Mouse (Mus musculus) adrenal gland, postnatal 14 days (tissue): ENCODE measurements at regions not wholly inside any gene's neighbourhood (a gene's known extent, or its start where the extent isn't known, plus 50 kb on each side); places are given as distances from the start of the nearest gene placed in this dataset.

Source experiments
- DNase-seq: peaks from one replicate; pipeline ENCODE4 v3.0.0; 2021; ENCODE audit warnings: mixed read lengths

DNA sequence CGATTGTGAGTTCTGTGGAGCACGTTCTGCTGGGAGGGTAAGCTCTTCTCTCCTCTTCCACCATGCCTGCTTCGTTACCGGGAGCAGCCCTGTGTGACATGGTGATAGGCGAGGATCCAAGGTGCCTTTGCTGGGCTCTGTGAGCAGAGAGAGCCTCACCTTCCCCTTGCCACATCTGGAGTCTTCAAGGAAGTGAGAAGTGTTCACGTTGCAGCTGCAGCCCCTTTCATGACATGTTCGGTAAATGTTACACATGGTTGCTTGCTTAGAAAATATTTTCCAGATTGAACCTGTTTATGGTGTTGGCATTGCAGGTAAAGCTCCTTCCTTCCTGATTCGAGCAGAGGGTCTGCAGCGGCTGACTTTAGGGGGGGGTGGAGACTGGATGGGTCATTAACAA lies 244.0 kb downstream of the Ttll7 start:
- DNase-seq: no peak

DNA sequence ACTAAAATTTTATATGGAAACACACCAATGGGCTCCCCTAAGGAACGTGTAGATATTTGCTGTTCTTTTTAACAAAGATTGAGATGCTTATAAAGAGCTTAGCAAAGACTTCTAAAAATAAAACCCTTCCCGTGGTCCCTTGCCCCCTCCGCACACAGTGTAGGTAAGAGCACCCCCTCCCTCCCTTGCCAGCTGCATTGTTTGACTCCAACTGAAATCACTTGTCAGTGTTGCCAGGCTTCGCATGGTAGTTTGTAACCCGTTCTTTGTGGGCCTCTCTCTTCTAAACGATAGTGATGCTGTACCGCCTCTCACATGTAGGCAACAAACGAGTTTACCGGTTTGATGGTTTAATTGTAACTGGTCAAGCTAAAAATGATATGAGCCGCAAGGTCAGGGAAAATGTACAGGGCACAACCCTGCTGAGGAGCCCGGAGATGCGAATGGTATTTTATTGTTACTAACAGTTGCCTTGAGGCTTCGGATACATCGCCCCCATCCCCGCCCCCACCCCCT lies 246.0 kb downstream of the Ttll7 start:
- no peak for DNase-seq

DNA sequence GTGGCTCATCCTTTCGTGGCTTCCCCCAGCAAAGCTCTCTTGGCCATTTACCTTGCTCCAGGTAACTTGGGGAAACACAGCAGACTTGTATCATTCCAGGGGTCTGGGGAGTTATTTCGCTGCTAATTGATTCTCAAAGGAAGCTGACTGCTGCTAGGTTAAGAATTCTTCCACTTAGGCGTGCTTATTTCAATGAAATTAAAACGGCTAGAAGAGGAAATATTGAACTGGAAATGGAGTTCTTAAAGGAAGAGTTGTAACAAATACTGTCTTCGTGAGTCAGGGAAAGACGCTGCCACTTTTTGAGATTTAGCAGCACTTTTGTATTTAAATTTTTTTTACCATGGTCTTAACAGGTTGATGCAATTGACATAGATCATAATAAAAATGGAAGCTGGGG lies 246.4 kb downstream of the Ttll7 start:
- DNase-seq: no peak

DNA sequence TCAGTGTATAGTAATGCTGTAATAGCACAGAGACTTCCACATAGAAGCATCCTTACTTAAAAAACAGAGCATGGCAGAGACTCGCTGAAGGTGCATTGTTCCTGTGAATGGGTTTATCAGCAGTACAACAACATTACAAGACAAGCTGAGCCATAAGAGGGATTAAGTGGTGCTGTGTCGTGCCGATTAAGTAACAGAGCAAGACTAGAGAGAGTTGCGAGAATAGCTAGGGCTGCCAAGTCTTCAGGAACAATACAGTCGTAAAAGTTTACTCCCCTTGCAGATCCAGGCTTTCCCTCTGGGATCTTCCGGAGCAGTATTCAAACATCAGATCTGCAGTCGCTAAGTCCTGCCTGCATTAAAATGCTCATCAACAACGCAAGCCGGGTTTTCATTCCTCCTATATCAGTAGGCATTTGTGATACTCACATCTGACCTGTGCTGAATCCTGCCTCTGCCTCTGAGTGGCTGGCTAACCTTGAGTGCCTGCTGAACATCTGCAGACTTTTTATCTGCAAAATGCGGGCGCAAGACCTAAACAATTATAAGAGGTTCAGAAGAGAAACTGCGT lies 247.1 kb downstream of the Ttll7 start:
- no peak for DNase-seq

DNA sequence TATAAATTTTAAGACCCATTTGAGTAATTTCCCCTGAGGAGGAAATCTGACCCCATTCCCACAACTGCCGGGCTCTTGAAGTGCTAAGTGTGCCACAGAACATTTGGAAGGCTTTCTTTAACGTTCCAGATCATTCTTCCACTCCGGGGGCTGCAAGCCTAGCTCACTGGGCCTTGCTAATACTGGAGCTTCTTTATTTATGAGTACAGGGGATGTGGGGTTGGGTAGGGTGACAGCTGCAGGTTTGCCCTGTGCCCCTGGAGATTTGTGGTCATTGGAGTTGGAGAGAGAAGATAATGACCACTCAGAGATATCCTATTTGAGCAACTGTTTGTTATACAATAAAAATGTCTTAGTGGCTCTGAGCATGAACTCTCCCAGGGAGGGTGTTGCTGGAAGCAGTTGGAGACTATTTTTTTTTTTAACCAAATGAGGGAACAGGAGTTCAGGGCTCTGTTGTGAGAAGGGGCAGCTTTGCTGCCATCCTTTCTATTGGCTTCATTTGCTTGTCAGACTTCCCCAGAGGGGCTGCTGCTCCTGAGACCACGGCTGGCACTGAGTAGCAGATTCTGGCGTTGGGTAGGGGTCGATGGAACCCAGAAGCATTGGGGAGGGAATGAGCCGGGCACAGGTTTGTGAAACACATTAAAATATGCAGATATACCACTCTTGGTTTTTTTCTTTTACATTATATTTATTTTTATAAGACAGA lies 249.0 kb downstream of the Ttll7 start:
- DNase-seq: no peak

DNA sequence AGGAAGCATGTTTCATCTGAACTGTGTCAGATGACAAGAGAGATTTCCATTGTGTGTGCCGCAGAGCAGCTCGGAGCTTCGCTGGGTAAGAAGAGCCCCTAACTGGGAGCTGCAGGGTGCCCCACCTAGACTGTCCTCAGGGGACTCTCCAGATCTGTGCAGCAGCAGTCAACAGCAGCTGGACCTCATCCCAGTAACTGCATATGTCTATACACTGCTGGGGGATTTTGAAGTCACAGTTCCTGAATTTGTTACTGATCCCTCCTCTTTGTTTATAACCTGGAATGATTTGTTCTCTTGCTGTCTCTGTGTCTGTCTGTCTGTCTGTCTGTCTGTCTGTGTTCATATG lies 249.6 kb downstream of the Ttll7 start:
- DNase-seq: no peak

DNA sequence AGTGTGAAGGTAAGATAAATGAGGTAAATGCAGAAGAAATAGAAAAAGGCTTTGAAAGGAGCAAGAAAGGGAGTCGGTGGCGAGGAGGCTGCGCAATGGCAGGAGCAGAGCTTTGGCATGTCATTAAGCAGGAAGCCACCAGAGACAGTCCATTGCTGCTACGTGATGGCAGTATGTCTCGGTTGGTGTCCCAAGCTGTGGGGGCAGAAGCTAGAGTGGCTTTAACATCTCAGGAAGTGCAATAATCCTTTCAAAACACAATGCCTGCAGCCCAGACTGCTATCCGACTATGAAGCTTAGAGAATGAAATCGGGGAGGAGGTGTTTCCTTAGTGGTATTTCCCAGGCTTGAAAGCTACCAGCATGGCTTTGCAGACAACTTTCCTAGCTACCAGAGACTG lies 251.3 kb downstream of the Ttll7 start:
- DNase-seq: no peak

DNA sequence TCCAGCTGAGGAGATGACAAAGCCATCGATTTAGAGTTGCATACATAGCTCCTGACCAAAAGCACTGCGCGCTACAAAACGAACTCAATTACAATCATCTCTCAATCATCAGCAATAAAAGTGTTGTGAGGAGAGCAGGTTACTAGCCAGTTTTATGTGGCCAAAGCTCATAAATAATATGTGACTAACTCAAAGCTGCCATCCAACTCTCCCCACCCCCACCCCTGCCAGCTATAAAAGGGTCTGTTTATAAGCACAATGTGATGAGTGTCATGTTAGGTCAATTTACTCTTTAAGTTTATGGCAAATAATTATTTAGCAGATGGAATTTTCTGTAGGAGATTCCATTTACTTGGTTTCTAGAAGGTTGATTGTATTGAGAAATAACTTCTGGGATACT lies 265.4 kb downstream of the Ttll7 start:
- no peak for DNase-seq

DNA sequence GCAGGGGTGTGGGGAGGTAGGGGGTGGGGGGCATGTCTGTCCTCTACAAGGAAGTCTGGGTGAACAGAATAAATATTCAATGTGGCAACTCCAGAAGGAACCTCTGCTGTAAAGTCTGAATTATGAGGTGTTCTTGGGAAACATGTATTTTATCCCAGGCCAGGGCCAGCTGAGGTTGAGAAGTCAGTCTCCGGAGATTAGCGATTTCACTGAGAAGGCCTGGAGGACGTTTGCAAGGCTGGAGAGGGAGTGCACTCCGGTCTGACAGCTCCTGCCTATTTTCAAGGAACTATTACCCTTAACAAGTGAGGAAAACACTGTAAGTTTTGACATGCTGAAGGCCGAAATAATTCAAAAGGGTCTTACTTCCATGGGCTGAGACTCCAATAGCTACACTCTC lies 265.9 kb downstream of the Ttll7 start:
- peak; percentile 43 for DNase-seq

DNA sequence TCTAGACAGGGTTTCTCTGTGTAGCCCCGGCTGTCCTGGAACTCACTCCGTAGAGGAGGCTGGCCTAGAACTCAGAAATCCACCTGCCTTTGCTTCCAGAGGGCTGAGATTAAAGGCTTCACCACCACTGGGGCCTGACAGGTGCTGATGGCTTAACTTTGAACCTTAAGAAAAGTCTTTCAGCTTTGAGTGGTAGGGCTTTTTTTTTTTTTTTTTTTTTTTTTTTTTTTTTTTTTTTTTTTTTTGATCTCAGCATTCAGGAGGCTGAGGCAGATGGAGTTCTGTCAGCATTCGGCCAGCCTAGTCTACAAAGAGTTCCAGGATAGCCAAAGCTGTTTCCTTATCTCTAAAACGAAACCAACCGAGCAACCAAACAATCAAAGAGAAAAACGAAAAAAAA lies 266.5 kb downstream of the Ttll7 start:
- DNase-seq: no peak

DNA sequence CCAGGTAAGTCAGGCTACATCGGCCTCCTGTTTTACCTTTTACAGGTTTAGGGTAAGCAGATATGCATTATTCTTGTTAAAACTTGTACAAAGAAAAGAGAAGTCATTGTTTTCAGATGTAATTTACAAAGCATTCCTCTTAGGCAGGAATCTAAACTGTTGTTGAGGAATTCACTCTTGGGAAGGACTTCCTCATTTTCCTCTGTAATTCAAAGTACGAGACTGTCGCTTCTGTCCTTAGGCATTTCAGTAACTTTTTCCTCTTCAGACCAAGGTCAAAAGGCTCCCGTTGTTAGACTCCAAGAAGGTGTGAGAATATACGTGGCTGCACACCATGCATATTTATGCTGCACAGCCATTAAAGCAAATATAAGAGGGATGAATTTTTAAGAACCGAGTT lies 269.7 kb downstream of the Ttll7 start:
- DNase-seq: no peak

DNA sequence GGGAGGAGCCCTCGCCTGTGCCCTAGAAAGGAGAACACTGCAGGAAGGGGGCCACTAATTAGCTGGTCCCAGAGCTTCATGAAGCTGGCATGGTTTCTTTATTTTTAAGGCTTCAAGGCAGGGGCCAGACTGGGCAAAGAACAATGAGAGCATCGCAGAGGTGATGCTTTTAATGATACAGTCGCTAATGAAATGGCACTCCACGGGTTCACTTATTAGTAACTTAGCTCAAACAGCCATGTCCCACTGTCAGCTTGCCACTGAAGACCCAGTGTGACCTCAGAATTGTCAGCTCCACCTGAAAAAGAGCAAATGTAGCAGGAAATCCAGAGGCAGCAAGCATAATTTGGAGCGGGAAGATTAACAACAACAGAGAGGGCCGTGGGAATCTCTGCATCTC lies 275.6 kb downstream of the Ttll7 start:
- no peak for DNase-seq

DNA sequence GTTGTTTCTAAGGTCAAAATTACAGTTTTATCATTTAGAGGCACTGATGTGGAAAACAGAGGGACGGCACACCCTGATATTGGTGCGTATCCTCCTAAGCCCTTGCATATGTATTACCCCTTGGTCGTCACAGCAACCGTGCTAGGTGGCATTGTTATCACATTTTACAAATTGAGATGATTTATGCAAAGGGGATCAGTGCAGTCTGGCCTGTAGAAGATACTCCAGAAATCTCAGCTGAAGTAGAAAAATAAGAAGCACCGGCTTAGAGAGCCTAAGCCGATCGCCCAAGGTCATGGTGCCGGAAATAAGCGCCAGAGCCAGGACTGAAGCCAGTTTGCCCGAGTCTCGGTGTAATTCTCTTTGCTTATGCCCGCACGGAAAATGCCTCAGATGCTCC lies 280.7 kb downstream of the Ttll7 start:
- DNase-seq: peak; percentile 21

DNA sequence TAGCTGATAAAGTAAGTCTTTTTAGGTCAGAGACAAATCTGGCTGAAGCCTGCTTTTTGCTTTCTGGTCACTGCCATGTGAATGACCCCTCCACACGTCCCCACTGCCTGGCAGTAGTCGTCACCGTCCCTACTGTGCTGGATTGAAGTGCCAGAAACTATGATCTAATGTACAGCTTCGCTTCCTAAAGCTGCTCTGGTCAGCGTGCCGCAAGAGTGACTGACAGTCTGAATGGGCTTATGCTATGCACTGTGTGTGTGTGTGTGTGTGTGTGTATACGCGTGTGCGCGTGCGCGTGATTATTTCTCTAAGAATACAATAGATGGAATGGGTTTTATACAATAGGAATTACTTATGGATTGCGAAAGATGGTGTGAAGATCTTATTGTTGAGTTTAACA lies 281.2 kb downstream of the Ttll7 start:
- DNase-seq: no peak

DNA sequence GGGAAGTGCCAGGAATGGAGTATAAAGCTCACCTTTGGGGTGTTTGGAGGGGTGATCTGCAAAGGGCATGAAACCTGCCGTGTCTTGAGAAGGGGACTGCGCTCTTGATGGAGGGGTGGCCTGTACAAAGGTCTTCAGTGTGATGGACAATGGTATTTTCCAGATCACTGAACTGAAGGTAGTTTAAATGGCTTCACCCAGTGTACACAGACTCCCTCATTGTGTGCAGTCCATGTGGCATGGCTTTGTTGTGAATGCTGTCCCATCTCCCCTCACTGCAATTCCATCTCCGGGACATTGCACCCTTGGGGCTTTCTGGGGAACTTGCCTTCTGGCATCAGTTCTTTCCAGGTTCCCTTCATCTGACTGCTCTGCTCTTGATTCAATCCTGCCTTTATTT lies 288.2 kb downstream of the Ttll7 start:
- no peak for DNase-seq

DNA sequence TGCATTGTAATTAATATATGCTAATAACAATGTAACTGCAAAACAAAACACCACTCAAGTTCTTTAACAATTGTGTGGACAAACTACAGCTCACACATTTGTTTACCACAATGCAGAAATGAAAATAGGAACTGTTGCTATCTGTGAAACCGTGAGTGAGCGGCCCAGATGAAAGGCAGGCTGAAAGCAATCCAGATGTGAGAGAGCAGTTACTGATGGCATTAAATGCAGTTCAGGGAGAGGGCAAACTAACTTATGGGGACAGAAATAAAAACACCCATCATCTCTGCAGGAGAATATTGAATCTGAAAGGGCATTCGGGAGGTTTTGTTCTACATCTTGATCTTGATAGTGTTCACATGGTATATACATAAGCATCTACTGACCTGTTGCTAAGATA lies 301.3 kb downstream of the Ttll7 start:
- no peak for DNase-seq

DNA sequence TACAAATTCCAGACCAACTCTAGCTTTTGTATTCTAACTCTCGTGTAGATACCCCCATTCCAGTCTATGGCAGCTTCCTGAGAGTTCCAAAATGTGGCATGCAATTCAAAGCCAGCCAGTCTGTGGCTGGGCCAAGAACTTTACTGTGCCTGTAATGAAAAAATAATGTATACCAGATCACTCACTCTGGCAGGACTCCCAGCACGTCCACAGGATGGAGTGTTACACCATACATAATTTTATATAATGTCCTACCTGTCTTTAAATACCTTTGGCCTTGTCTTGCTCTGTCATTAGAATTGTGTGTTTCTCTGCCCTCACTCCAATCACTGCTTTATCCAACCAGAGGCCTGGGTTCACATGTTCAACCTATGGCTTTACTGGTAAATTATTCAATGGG lies 301.8 kb downstream of the Ttll7 start:
- DNase-seq: no peak

DNA sequence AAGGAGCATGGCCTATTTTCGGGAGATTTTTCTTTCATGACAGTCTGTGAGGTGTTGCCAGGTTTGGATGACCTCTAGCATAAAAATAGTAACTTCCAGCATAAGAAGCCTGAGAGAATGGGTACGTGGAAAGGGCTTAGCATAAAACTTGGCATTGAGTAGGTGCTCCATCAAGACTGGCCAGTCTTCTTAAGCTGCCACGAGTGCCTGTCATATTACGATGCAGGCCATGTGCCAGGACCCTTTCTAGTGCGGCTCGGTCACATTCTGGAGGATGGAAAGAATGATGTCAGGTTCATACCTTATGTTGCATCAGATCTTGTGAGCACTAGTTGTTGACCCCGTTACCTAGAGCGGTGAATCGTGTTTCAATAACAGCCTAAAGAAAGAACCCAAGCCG lies 311.0 kb downstream of the Ttll7 start:
- no peak for DNase-seq

DNA sequence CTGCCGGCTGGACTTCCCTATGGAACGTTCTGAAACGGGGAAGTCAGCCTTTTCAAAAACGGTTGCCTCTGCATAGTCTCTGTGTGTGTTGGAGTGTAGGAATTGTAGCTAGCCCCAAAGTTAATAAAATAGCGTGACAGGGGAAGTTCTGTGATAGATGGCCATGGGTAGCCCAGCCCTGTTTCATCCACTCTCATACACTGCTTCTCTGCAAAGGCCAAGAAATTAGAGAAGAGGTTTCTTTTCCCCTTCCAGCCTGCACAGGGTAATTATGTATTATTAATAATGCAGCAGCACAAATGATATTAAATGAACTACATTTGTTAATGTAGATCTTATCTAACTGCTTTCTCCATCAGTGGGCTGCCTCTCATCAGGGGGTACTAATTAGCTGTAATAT lies 311.4 kb downstream of the Ttll7 start:
- DNase-seq: no peak

DNA sequence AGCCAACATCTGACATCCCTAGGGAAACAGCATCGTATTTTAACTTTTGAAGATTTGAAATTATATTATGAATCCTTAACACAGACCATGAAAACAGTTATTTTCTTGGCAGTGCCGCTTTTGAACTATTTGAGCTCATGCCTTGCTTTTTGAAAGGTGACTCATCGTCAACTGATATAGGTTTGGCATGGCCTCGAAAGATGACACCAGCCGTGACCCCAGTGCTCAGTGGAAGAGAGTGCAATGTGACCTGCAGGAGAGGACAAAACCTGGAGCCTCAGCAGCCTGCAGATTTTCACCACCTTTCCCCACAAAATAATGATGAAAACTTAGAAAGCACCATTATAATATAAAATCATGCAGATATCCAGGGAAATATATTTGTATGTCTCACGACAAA lies 312.8 kb downstream of the Ttll7 start:
- DNase-seq: peak; percentile 48

DNA sequence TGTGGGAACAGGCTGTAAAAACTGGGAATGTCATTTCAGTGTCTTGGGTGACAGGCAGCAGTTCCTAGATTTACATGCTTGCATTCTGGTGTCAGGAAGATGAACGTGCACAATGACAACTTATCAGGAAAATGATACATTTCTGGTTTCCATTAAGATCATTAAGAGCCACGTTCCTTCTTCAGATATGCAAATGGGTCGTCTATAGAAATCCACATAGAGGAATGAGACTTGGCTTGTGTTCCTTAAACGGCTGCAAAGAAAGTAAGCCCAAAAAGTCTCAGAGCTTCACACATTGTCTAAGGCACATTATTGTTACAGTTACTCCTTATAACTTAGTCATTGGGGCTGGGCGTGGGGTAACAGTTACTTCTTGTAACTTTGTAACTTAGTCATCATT lies 314.4 kb downstream of the Ttll7 start:
- no peak for DNase-seq

DNA sequence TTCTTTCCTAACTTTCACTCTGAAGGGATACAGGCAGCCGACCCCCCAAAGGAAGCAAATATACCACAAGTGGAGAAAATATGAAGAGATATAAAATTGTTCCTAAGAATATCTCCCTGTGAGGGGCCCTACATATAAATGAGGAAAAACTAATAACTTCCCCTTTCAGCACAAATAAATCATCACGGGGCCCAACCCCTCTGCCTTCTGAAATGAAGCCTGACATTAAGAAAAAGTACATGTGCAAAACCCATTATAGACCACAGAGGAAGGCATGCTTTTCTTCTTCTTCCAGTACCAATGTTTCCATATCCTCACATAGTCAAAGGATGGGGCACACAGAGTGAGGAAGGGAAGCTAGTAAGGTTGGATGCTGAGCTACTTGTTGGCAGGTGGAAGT lies 317.0 kb downstream of the Ttll7 start:
- no peak for DNase-seq

DNA sequence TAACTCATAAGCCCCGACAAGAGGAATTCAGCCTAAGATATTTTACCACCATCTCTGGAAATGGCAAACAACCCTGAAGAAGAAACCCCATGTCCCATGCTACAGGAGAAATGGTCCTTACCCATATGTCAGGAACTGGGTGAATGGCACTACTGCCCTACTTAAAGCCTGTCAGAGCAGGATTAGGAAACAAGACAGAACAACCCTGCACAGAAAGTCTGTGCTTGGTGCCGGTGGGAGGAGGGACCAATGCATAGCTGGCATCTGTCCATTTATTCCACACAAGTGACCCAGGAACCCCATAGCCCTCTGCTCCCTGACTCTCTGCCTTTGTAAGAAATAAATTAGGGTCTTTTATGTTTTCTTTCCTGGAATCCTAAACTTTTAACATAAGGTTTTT lies 317.9 kb downstream of the Ttll7 start:
- no peak for DNase-seq

DNA sequence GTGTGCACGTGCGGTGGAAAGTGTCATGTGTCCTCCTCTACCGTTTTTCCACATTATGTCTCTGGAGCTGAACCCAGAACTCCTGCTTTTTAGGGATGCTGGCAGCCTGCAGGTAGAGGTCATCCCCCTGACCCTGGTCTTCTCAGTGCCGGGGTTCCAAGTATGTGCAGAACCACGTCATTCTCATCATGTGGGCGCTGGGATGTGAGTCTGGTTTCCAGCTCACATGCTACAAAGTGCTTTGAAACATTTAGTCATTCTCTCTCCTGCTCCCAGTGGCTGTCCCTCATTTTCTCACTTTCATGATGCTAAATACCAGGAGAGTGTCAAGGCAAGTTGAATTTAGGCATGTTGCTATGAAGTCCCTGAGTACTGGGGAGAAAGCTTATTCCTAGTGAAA lies 326.6 kb downstream of the Ttll7 start:
- DNase-seq: no peak

DNA sequence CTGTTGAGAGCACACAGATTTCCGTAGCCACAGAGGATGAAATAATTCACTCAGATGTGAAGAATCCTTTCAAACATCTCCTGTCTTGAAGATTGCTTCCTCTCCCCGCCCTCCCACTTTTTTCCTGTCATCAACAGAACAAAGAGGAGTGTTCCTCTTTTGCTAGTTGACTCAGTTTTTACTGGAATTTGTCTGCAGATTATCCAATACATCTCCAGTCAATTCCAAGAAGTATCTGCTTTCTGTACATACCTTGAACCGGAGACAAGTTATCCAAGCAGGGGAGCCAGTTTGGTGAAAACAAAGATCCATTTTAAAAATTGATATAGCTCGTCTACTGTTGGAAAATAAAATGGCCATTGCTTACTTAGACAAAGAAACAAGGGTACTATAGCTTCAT lies 328.5 kb downstream of the Ttll7 start:
- no peak for DNase-seq
